Mouse (Mus musculus) heart, embryonic 14.5 days (tissue): ENCODE measurements around the gene Celf2. TPM values are rescaled to one million over a fixed set of nuclear protein-coding genes. Genes with fewer than 3 reads are reported as not detected.

Source experiments
- ATAC-seq: fragments of 200-750 bp; cut with Nextera tagmentation; 2 replicates; pipeline ENCODE4 v1.8.0; 2017; ENCODE audit warnings: low read depth, moderate TSS enrichment; ENCODE audit not compliant: insufficient number of reproducible peaks, insufficient read depth, low FRiP score
- H3K27ac ChIP-seq, 2 experiments: fragments of 200-500 bp in 1 of 2; fragments of 300-500 bp in 1 of 2; sonication (generic) in 1 of 2; replicated peaks in 1 of 2; 2 replicates each; pipeline ENCODE4 v1.5.1; 2012 to 2014; ENCODE audit warnings: low read depth in 2 of 2, low read length in 2 of 2, control low read depth in 1 of 2, mild to moderate bottlenecking in 1 of 2, mixed read lengths in 1 of 2; ENCODE audit not compliant: control insufficient read depth in 1 of 2, insufficient read depth in 1 of 2
- H3K27me3 ChIP-seq: fragments of 300-500 bp; sonication (generic); 2 replicates; pipeline ENCODE4 v1.6.1; 2014; ENCODE audit warnings: mild to moderate bottlenecking, low read length, control low read depth; ENCODE audit not compliant: control insufficient read depth, insufficient read depth
- H3K36me3 ChIP-seq: fragments of 300-500 bp; sonication (generic); 2 replicates; pipeline ENCODE4 v1.6.1; 2014; ENCODE audit warnings: mild to moderate bottlenecking, control low read depth, low read length, mixed read lengths; ENCODE audit not compliant: control insufficient read depth, insufficient read depth
- H3K4me1 ChIP-seq, 2 experiments: fragments of 200-500 bp in 1 of 2; fragments of 300-500 bp in 1 of 2; sonication (generic) in 1 of 2; 2 replicates each; pipeline ENCODE4 v1.6.1; 2012 to 2014; ENCODE audit warnings: low read length in 2 of 2, control low read depth in 1 of 2, mixed read lengths in 1 of 2; ENCODE audit not compliant: control insufficient read depth in 2 of 2, insufficient read depth in 2 of 2
- H3K4me2 ChIP-seq: fragments of 300-500 bp; sonication (generic); 2 replicates; pipeline ENCODE4 v1.6.1; 2014; ENCODE audit warnings: mild to moderate bottlenecking, low read length
- H3K4me3 ChIP-seq, 2 experiments: fragments of 200-500 bp in 1 of 2; fragments of 300-500 bp in 1 of 2; sonication (generic) in 1 of 2; 2 replicates each; pipeline ENCODE4 v1.5.1; 2012 to 2014; ENCODE audit warnings: low read length in 2 of 2, mild to moderate bottlenecking in 2 of 2, control low read depth in 1 of 2, low read depth in 1 of 2, moderate library complexity in 1 of 2; ENCODE audit not compliant: control insufficient read depth in 1 of 2, insufficient read depth in 1 of 2
- H3K9ac ChIP-seq: fragments of 300-500 bp; sonication (generic); 2 replicates; pipeline ENCODE4 v1.6.1; 2014; ENCODE audit warnings: mild to moderate bottlenecking, low read length
- H3K9me3 ChIP-seq: fragments of 300-500 bp; sonication (generic); 2 replicates; pipeline ENCODE4 v1.6.1; 2016; ENCODE audit warnings: low read length, control low read depth; ENCODE audit not compliant: control insufficient read depth
- WGBS: fragments of 180-500 bp; shearing (Covaris S2); extraction: QIAGEN DNeasy Blood & Tissue Kit; methylation state at CpG from one replicate; pipeline ENCODE4 v1.1.7; 2014; 5-methylcytosine and 5-hydroxymethylcytosine counted together
- polyA plus RNA-seq: library from polyadenylated mRNA; unstranded; fragments of >200 nt; fragmentation: Nextera tagmentation; extraction: Ambion mirVana; gene quantifications from 2 replicates; pipeline ENCODE4 v1.2.1, GENCODE M21; 2014

Gene Celf2
- polyA plus RNA-seq, 1 experiment from 2014 or later = 66.5 TPM

DNA sequence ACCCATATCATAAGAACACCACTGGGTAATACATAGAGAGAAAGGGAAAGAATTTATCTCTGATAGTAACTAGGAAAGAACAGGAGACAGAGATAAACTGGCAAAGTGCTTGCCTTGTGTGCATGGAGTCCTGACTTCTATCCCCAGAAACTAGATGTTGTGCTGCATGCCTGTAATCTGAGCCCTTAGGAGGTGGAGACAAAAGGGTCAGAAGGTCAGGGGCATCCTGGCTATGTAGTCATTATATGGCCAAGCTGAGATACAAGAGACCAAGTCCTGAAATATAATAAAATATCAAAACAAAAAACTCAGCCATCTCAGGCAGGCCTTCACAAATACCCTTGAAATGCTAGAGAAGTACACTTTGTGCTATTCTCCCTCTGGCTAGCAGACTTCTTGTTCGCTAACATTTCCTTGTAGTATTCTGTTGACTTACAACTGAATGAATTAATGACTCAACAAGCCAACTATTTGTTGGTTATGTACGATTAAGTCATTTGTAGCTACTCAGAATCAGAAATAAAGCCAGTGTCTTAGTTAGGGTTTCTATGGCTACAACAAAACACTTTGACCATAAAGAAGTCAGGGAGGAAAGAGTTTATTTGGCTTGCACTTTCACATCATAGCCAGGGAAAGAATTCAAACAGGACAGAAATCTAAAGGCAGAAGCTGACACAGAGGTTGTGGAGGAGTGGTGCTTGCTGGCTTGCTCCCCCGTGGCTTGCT is 284.9 kb downstream of the Celf2 start:
- WGBS = 85% methylated on average over 3 of the region's 3 CpGs

DNA sequence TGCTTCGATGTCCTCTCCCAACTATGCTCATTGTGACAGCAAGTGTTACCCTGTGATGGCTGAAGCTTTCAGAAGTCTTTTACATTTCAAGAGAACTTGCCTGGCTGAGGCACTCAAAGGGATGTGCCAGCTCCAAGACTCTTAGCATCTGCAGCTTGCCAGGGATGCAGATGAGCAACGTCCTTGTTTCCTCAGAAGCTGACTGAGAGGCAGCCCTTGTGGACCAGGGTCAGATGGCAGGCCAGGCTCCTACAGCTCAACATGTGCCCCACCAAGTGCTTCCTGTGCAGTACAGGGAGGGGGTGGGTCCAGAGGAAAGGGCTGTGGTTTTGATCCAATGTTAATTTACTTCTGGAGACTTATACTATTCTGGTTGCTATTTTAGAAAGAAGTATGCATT is 285.8 kb downstream of the Celf2 start:
- Histone ChIP-seq H3K27me3 (no peaks in the 10 kb centered on the region), H3K9ac (no peak overlapping the region), H3K4me2 (no peak overlapping the region), H3K4me3 (no peak overlapping the region), H3K27ac (no peak overlapping the region), H3K36me3 (no peaks in the 10 kb centered on the region), H3K4me1 (peaks cover 0 to 7% of the 10 kb centered on the region in 2 experiments; a peak in 1 of 4 replicates), H3K9me3 (no peaks in the 10 kb centered on the region)
- 51% methylated on average over 2 of the region's 2 CpGs for WGBS
- ATAC-seq = no peak

More for the DNA sequence above, 284.9 kb downstream of the Celf2 start:
- Histone ChIP-seq H3K9me3 (no peaks in the 10 kb centered on the region), H3K4me3 (no peak overlapping the region), H3K4me1 (peaks cover 0 to 7% of the 10 kb centered on the region in 2 experiments; a peak in 1 of 4 replicates), H3K9ac (no peak overlapping the region), H3K36me3 (no peaks in the 10 kb centered on the region), H3K4me2 (no peak overlapping the region), H3K27ac (no peak overlapping the region), H3K27me3 (no peaks in the 10 kb centered on the region)
- ATAC-seq = no peak

DNA sequence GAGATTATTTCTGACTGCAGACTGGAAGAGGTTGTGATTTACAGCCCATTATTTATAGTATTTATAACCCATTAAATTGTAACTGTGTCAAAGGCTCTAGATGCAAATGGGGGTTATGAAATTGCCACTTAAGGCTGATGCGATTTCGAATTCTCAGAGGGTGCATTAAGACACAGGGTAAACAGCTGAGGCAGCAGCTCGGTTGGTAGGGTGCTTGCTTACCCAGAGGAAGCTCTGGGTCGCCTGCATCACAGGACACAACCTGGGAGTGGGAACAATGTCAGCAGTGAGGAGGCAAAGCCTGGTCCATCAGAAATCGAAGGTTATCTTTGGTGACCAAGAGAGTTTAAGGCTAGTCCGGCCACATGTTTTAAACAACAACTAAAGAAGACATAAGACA is 286.5 kb downstream of the Celf2 start:
- H3K9me3 ChIP-seq = no peaks in the 10 kb centered on the region
- no peaks in the 10 kb centered on the region for H3K36me3 ChIP-seq
- no peak for ATAC-seq
- no peak overlapping the region for H3K9ac ChIP-seq
- 81% methylated on average over 6 of the region's 6 CpGs for WGBS
- H3K4me1 ChIP-seq = peaks cover 0 to 7% of the 10 kb centered on the region in 2 experiments; a peak in 1 of 4 replicates
- no peak overlapping the region for H3K4me3 ChIP-seq
- H3K4me2 ChIP-seq = no peak overlapping the region
- no peak overlapping the region for H3K27ac ChIP-seq
- H3K27me3 ChIP-seq = no peaks in the 10 kb centered on the region

DNA sequence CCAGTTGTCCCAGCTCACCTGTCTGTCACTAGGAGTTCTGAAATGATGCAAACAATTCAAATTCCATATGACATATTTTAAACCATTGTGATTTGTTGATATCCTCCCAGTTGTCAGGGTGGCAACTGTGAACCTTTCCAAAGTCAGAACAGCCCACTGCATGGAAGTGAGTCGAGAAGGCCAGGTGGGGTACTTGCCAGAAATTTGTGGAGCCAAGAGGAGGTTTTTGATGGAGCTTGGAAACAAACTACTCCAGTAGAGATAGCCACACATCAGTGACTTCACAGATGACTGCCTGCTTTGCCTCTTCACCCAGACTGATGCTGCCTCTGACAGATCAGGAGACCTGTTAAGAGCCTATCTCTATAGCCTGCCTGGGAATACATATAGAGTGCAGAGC is 287.5 kb downstream of the Celf2 start:
- no peak for ATAC-seq

DNA sequence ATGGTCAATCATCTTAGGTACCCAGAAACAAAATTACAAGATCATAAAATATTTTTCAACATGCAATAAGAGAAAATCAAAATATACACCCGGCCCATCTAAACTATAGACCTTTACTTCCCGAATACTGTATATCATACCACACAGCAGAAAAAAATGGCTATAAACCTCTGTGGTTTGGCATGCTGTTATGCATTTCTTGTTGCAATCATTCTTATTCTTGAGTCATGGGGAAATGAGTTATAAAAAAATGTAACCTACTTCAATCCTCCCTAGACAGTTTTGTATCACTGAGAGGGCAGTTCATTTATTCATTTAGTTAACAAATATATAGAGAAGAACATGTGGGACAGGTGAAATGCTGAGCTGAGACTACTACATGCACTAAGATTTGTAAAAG is 291.3 kb downstream of the Celf2 start:
- Histone ChIP-seq H3K27ac (no peak overlapping the region), H3K36me3 (no peaks in the 10 kb centered on the region), H3K4me2 (no peak overlapping the region), H3K9me3 (no peaks in the 10 kb centered on the region), H3K27me3 (no peaks in the 10 kb centered on the region), H3K4me1 (no peaks in the 10 kb centered on the region), H3K9ac (no peak overlapping the region), H3K4me3 (no peak overlapping the region)
- no peak for ATAC-seq
- WGBS = 87% methylated on average over 2 of the region's 2 CpGs

More for the DNA sequence above, 287.5 kb downstream of the Celf2 start:
- H3K27me3 ChIP-seq = no peaks in the 10 kb centered on the region
- no peak overlapping the region for H3K9ac ChIP-seq
- H3K9me3 ChIP-seq = no peaks in the 10 kb centered on the region
- H3K27ac ChIP-seq = no peak overlapping the region
- H3K36me3 ChIP-seq = no peaks in the 10 kb centered on the region
- 71% methylated on average over 1 of the region's 1 CpGs for WGBS
- H3K4me1 ChIP-seq = peaks cover 0 to 7% of the 10 kb centered on the region in 2 experiments; a peak in 1 of 4 replicates
- H3K4me2 ChIP-seq = no peak overlapping the region
- no peak overlapping the region for H3K4me3 ChIP-seq

- Histone ChIP-seq H3K36me3 (no peaks in the 10 kb centered on the region), H3K4me3 (no peak overlapping the region), H3K27me3 (no peaks in the 10 kb centered on the region), H3K9me3 (no peaks in the 10 kb centered on the region), H3K4me2 (no peak overlapping the region), H3K27ac (no peak overlapping the region), H3K4me1 (no peaks in the 10 kb centered on the region), H3K9ac (no peak overlapping the region)
- 72% methylated on average over 15 of the region's 15 CpGs for WGBS
- ATAC-seq = no peak
These were observed 301.5 kb downstream of the Celf2 start for GRCm38 (mm10) chr2:7207691-7208504.

GRCm38 (mm10) chr2:7193413-7193812 is 315.9 kb downstream of the Celf2 start:
- H3K9ac ChIP-seq = no peak overlapping the region
- no peak for ATAC-seq
- no peaks in the 10 kb centered on the region for H3K9me3 ChIP-seq
- H3K36me3 ChIP-seq = no peaks in the 10 kb centered on the region
- H3K4me3 ChIP-seq = no peak overlapping the region
- H3K4me1 ChIP-seq = no peaks in the 10 kb centered on the region
- H3K27ac ChIP-seq = no peak overlapping the region
- no peaks in the 10 kb centered on the region for H3K27me3 ChIP-seq
- no peak overlapping the region for H3K4me2 ChIP-seq
- 69% methylated on average over 2 of the region's 2 CpGs for WGBS
